Mouse (Mus musculus) brain, embryonic 14.5 days (tissue): ENCODE results near the gene Ddb2.

Experiments used
- CTCF ChIP-seq: fragments of 200-500 bp; IDR thresholded peaks from 2 replicates; pipeline ENCODE4 v1.5.1; 2012; ENCODE audit warnings: inconsistent platforms, mild to moderate bottlenecking, moderate library complexity, borderline replicate concordance; ENCODE audit not compliant: insufficient read depth, insufficient read length; ENCODE audit errors: extremely low read depth
- POLR2A ChIP-seq: fragments of 200-500 bp; IDR thresholded peaks from 2 replicates; pipeline ENCODE4 v1.6.1; 2012; ENCODE audit warnings: mild to moderate bottlenecking, inconsistent platforms, borderline replicate concordance; ENCODE audit not compliant: poor library complexity, insufficient read depth, insufficient read length, severe bottlenecking; ENCODE audit errors: extremely low read depth

- TF ChIP-seq POLR2A (no peak), CTCF (no peak)
Observed at GRCm38 (mm10) chr2:91257126-91257980, 20.6 kb upstream of the Ddb2 start.
